Mouse (Mus musculus): ENCODE data around the gene Fermt3. TPM values are rescaled to one million over a fixed set of nuclear protein-coding genes. Genes with fewer than 3 reads are reported as not detected.
A peak's percentile ranks its signal among the peaks of the same experiment; 100 is the strongest.
"Not testable (repeated sequence)": the region's sequence is repeated elsewhere in the genome, so short reads cannot be mapped to it uniquely, and the experiment has no call there.

Gene Fermt3
- polyA plus RNA-seq, 1 experiment from 2014 or later: 13.0 TPM

DNA sequence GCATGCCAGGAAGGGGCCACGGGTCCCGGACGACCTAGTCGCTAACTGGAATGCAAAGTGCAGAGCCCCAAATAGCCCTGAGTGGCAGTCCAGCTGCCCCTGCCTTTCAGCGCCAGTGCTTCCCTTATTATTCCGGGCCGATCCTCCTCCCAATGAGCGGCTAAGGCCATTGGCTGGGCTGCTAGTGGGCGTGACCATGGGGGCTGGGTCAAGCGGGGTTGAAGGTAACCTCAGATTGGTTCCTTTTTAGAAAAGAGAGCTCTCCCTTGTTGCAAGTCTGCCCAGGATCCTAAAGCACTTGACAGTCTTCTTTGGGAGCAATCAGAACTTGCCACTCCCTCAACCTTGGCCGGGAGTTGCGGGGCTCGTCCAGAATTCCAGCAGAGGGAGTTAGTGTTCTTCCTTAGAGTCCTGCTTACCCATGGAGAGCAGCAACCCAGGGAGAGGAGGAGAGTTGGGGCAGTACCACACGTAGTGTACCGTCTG, 38.5 kb upstream of the Fermt3 start:
- Histone ChIP-seq H3K27me3 (replicated peaks; ENCODE audit: control insufficient read depth, insufficient read depth, low read length) (no peaks in the 10 kb centered on the region), H3K4me2 (ENCODE audit: low read depth, low read length) (peak overlapping the region; percentile 100), H3K4me1 (ENCODE audit: control insufficient read depth, insufficient read depth, low read length) (peaks cover 19% of the 10 kb centered on the region), H3K9me3 (ENCODE audit: control insufficient read depth, low read length) (no peaks in the 10 kb centered on the region), H3K27ac (ENCODE audit: low read length) (peak overlapping the region; percentile 39), H3K4me3 (ENCODE audit: low read length) (peak overlapping the region; percentile 73), H3K36me3 (ENCODE audit: control insufficient read depth, insufficient read depth, low read length) (no peaks in the 10 kb centered on the region), H3K9ac (ENCODE audit: low read depth, low read length) (peak overlapping the region; percentile 80)
- ATAC-seq: peak; percentile 88
- under 1% methylated on average over 15 of the region's 15 CpGs for WGBS

- peak; percentile 61 for ATAC-seq
Observed at GRCm38 (mm10) chr19:7057126-7057721, 38.0 kb upstream of the Fermt3 start.

DNA sequence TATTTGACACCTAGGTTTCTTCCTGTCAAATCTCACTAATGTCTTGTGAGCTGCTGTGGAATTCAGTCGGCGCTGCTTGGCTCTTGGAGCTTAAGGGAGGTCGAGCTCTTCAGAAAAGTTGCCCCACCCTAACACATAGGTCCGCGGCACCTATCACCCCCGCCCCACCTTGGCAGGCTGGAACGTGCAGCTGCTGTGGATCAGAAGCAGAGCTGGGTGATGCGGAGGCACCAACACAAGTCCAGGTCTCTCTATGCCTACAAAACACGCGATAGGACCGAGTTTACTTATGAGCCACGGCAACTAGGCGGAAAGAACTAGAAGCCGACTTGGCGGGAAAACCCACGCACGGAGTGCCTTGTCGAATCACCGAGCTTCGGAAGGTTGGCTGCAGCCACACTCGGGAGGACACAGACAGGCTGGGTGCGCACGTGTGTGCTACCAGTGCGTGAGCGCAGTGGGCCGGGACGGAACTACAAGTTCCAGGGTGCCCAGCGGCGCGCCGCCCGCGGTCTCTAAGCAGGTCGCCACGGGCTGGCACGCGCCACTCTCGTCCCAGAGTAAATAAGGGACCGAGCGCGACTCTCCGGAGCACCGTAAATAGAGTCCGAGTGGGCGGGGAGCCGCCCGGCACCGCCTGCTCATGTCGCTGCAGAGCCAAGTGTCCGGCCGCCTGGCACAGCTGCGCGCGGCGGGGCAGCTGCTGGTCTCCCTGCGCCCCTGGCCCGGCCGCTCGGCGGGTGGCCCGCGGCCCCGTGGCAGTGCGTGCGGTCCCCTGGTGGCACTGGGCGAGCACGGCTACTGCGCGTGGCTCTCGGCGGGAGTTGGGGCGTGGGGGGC, 37.2 kb upstream of the Fermt3 start, which contains the start of gene Macrod1:
Gene Macrod1, plus strand, starts transcription at position 563 of the 840 bp plus-strand sequence.
- H3K9ac ChIP-seq (ENCODE audit: low read depth, low read length): peak within 1 kb of the TSS; percentile 80
- peak within 1 kb of the TSS; percentile 39 for H3K27ac ChIP-seq (ENCODE audit: low read length)
- H3K27me3 ChIP-seq (replicated peaks; ENCODE audit: control insufficient read depth, insufficient read depth, low read length): no peaks in the 10 kb centered on the region
- WGBS: 1% methylated on average over 68 of the region's 72 CpGs
- peaks cover 19% of the 10 kb centered on the region for H3K4me1 ChIP-seq (ENCODE audit: control insufficient read depth, insufficient read depth, low read length)
- H3K36me3 ChIP-seq (ENCODE audit: control insufficient read depth, insufficient read depth, low read length): no peaks in the 10 kb centered on the region
- peak; percentile 80 for ATAC-seq
- H3K4me2 ChIP-seq (ENCODE audit: low read depth, low read length): peak within 1 kb of the TSS; percentile 100
- H3K9me3 ChIP-seq (ENCODE audit: control insufficient read depth, low read length): no peaks in the 10 kb centered on the region
- H3K4me3 ChIP-seq (ENCODE audit: low read length): peak within 1 kb of the TSS; percentile 73

More at GRCm38 (mm10) chr19:7057126-7057721, 38.0 kb upstream of the Fermt3 start:
- Histone ChIP-seq H3K36me3 (ENCODE audit: control insufficient read depth, insufficient read depth, low read length) (no peaks in the 10 kb centered on the region), H3K4me2 (ENCODE audit: low read depth, low read length) (peak overlapping the region; percentile 100), H3K4me1 (ENCODE audit: control insufficient read depth, insufficient read depth, low read length) (peaks cover 19% of the 10 kb centered on the region), H3K9me3 (ENCODE audit: control insufficient read depth, low read length) (no peaks in the 10 kb centered on the region), H3K27ac (ENCODE audit: low read length) (peak overlapping the region; percentile 39), H3K9ac (ENCODE audit: low read depth, low read length) (peak overlapping the region; percentile 80), H3K4me3 (ENCODE audit: low read length) (peak overlapping the region; percentile 73), H3K27me3 (replicated peaks; ENCODE audit: control insufficient read depth, insufficient read depth, low read length) (no peaks in the 10 kb centered on the region)
- WGBS: 2% methylated on average over 16 of the region's 16 CpGs

GRCm38 (mm10) chr19:7055173-7055572, 35.9 kb upstream of the Fermt3 start:
- 37% methylated on average over 3 of the region's 3 CpGs for WGBS
- no peak for ATAC-seq
- peaks cover 19% of the 10 kb centered on the region for H3K4me1 ChIP-seq (ENCODE audit: control insufficient read depth, insufficient read depth, low read length)
- H3K36me3 ChIP-seq (ENCODE audit: control insufficient read depth, insufficient read depth, low read length): no peaks in the 10 kb centered on the region
- H3K9me3 ChIP-seq (ENCODE audit: control insufficient read depth, low read length): no peaks in the 10 kb centered on the region
- no peak overlapping the region for H3K27ac ChIP-seq (ENCODE audit: low read length)
- no peaks in the 10 kb centered on the region for H3K27me3 ChIP-seq (replicated peaks; ENCODE audit: control insufficient read depth, insufficient read depth, low read length)
- no peak overlapping the region for H3K4me3 ChIP-seq (ENCODE audit: low read length)
- H3K9ac ChIP-seq (ENCODE audit: low read depth, low read length): no peak overlapping the region
- no peak overlapping the region for H3K4me2 ChIP-seq (ENCODE audit: low read depth, low read length)

- Histone ChIP-seq H3K9ac (ENCODE audit: low read depth, low read length) (no peak overlapping the region), H3K27ac (ENCODE audit: low read length) (no peak overlapping the region), H3K9me3 (ENCODE audit: control insufficient read depth, low read length) (no peaks in the 10 kb centered on the region), H3K4me3 (ENCODE audit: low read length) (no peak overlapping the region), H3K4me1 (ENCODE audit: control insufficient read depth, insufficient read depth, low read length) (peaks cover 19% of the 10 kb centered on the region), H3K27me3 (replicated peaks; ENCODE audit: control insufficient read depth, insufficient read depth, low read length) (no peaks in the 10 kb centered on the region), H3K36me3 (ENCODE audit: control insufficient read depth, insufficient read depth, low read length) (no peaks in the 10 kb centered on the region), H3K4me2 (ENCODE audit: low read depth, low read length) (no peak overlapping the region)
- ATAC-seq: no peak
- WGBS: 46% methylated on average over 10 of the region's 10 CpGs
Observed at GRCm38 (mm10) chr19:7054772-7055171, 35.5 kb upstream of the Fermt3 start.

DNA sequence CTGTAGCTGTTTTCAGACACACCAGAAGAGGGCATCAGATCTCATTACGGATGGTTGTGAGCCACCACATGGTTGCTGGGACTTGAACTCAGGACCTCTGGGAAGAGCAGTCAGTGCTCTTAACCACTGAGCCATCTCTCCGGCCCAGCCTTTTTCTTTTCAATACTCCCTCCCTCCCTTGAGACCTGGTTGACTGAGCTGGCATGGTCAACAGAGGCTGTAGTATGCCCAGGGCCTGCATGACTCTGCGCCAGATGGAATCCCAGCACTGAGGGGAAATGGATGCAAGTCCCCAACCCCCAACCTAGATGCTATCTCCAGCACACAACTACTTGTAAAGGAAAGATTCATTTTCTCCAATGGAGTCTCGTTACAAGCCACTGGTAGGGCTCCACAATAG, 34.1 kb upstream of the Fermt3 start:
- H3K9me3 ChIP-seq (ENCODE audit: control insufficient read depth, low read length); H3K4me2 ChIP-seq (ENCODE audit: low read depth, low read length); H3K36me3 ChIP-seq (ENCODE audit: control insufficient read depth, insufficient read depth, low read length); ATAC-seq; H3K27ac ChIP-seq (ENCODE audit: low read length); H3K9ac ChIP-seq (ENCODE audit: low read depth, low read length); H3K4me3 ChIP-seq (ENCODE audit: low read length); H3K27me3 ChIP-seq (replicated peaks; ENCODE audit: control insufficient read depth, insufficient read depth, low read length): not testable (repeated sequence)
- H3K4me1 ChIP-seq (ENCODE audit: control insufficient read depth, insufficient read depth, low read length): peaks cover 17% of the 10 kb centered on the region
- WGBS: 81% methylated on average over 4 of the region's 4 CpGs

DNA sequence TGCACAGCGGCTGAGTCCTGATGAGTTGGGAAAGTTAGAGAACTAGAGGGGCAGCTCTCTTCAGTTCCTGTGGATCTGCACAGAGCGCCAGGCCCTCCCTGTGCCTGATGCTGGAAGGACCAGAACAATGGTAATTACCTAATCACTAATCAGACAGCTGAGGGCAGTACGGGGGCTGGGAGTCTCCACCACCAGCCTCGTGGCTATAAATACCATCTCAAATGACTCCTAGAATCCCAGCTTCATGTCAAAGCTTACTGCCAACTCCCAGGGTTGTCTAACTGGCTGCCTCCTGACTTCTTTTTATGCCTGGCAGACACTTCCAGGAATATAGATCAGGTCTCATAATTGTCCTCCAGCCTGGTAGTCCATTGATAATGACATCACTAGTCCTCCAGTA, 25.4 kb upstream of the Fermt3 start:
- Histone ChIP-seq H3K4me3 (ENCODE audit: low read length) (no peak overlapping the region), H3K9ac (ENCODE audit: low read depth, low read length) (no peak overlapping the region), H3K9me3 (ENCODE audit: control insufficient read depth, low read length) (no peaks in the 10 kb centered on the region), H3K4me1 (ENCODE audit: control insufficient read depth, insufficient read depth, low read length) (no peaks in the 10 kb centered on the region; the same call in 1 of the 2 replicates), H3K27ac (ENCODE audit: low read length) (no peak overlapping the region), H3K36me3 (ENCODE audit: control insufficient read depth, insufficient read depth, low read length) (no peaks in the 10 kb centered on the region), H3K4me2 (ENCODE audit: low read depth, low read length) (no peak overlapping the region), H3K27me3 (replicated peaks; ENCODE audit: control insufficient read depth, insufficient read depth, low read length) (no peaks in the 10 kb centered on the region)
- WGBS: 36% methylated on average over 4 of the region's 4 CpGs
- no peak for ATAC-seq

DNA sequence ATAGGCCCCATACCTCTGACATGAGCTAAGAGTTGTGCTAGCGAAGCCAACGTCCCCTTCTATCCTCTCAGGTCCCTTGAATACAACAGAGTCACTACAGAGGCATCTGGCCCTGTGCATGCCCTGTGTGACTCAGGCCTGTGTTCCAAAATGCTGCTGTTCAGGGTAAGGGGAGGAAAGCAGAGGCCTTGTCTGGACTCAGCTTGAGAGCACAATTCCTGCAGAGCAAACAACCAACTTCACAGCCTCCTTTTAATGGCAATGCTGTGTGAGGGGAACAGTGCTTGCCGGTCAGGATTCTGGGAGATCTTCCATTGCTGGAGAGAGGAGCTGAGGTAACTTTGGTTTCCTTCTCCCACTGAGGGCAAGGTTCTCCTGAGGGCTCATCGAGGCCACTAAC, 25.0 kb upstream of the Fermt3 start:
- 60% methylated on average over 4 of the region's 4 CpGs for whole genome bisulfite sequencing

DNA sequence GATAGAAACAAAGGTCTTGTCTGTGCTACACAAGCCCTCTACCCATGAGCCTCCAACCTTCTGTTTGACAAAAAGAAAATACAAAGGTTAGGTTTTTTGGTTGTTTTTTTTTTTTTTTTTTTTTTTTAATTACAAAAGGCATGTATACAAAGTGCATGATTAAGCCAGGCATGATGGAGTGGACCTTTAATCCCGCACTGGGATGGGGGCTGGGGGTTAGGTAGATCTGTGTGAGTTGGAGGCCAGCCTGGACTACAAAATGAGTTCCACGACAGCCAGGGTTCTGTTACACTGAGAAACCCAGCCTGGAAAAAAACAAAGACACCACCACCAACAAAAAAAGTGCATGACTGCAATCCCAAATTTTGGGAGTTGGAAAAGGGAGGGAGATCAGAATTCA, 21.9 kb upstream of the Fermt3 start:
- H3K27me3 ChIP-seq (replicated peaks; ENCODE audit: control insufficient read depth, insufficient read depth, low read length): no peaks in the 10 kb centered on the region
- 87% methylated on average over 2 of the region's 2 CpGs for WGBS
- ATAC-seq: no peak
- no peaks in the 10 kb centered on the region for H3K36me3 ChIP-seq (ENCODE audit: control insufficient read depth, insufficient read depth, low read length)
- no peak overlapping the region for H3K4me2 ChIP-seq (ENCODE audit: low read depth, low read length)
- peaks cover 19% of the 10 kb centered on the region for H3K4me1 ChIP-seq (ENCODE audit: control insufficient read depth, insufficient read depth, low read length)
- no peak overlapping the region for H3K9ac ChIP-seq (ENCODE audit: low read depth, low read length)
- no peaks in the 10 kb centered on the region for H3K9me3 ChIP-seq (ENCODE audit: control insufficient read depth, low read length)
- no peak overlapping the region for H3K4me3 ChIP-seq (ENCODE audit: low read length)
- peak overlapping the region; percentile 84; the same call in 1 of the 2 replicates for H3K27ac ChIP-seq (ENCODE audit: low read length)

More for the DNA sequence above, 25.0 kb upstream of the Fermt3 start:
- Histone ChIP-seq H3K9me3 (ENCODE audit: control insufficient read depth, low read length) (no peaks in the 10 kb centered on the region), H3K27me3 (replicated peaks; ENCODE audit: control insufficient read depth, insufficient read depth, low read length) (no peaks in the 10 kb centered on the region), H3K36me3 (ENCODE audit: control insufficient read depth, insufficient read depth, low read length) (no peaks in the 10 kb centered on the region), H3K4me3 (ENCODE audit: low read length) (no peak overlapping the region), H3K4me2 (ENCODE audit: low read depth, low read length) (no peak overlapping the region), H3K9ac (ENCODE audit: low read depth, low read length) (no peak overlapping the region), H3K27ac (ENCODE audit: low read length) (no peak overlapping the region), H3K4me1 (ENCODE audit: control insufficient read depth, insufficient read depth, low read length) (no peaks in the 10 kb centered on the region; the same call in 1 of the 2 replicates)
- ATAC-seq: no peak

Data from intestine, embryonic 16.5 days (tissue).